Mouse (Mus musculus) forebrain, embryonic 10.5 days (tissue): ENCODE data around the gene Fam49a. TPM values are rescaled to one million over a fixed set of nuclear protein-coding genes. Genes with fewer than 3 reads are reported as not detected.
A peak's percentile ranks its signal among the peaks of the same experiment; 100 is the strongest.

ENCODE experiments used
- DNase-seq: peaks from one replicate; pipeline ENCODE4 v3.0.0-alpha.2; 2017; ENCODE audit warnings: low spot score; ENCODE audit errors: extremely low spot score
- H3K27ac ChIP-seq: fragments of 300-500 bp; sonication (generic); 2 replicates; pipeline ENCODE4 v1.5.1; 2016; ENCODE audit warnings: mild to moderate bottlenecking
- H3K27me3 ChIP-seq: fragments of 300-500 bp; sonication (generic); 2 replicates; pipeline ENCODE4 v1.6.1; 2016; ENCODE audit warnings: mild to moderate bottlenecking; ENCODE audit not compliant: poor library complexity, severe bottlenecking
- H3K36me3 ChIP-seq: fragments of 300-500 bp; sonication (generic); replicated peaks from 2 replicates; pipeline ENCODE4 v1.6.1; 2016; ENCODE audit warnings: mild to moderate bottlenecking, moderate library complexity
- H3K4me1 ChIP-seq: fragments of 300-500 bp; sonication (generic); 2 replicates; pipeline ENCODE4 v1.6.1; 2016
- H3K4me3 ChIP-seq: fragments of 300-500 bp; sonication (generic); 2 replicates; pipeline ENCODE4 v1.5.1; 2016; ENCODE audit warnings: mild to moderate bottlenecking, moderate library complexity
- H3K9me3 ChIP-seq: fragments of 300-500 bp; sonication (generic); 2 replicates; pipeline ENCODE4 v1.6.1; 2016; ENCODE audit warnings: mild to moderate bottlenecking, moderate library complexity
- WGBS: fragments of 180-500 bp; shearing (Covaris S2); methylation state at CpG from one replicate; pipeline ENCODE4 v1.1.7; 2016; 5-methylcytosine and 5-hydroxymethylcytosine counted together
- polyA plus RNA-seq: library from polyadenylated mRNA; unstranded; fragments of >200 nt; fragmentation: Nextera tagmentation; extraction: Ambion mirVana; gene quantifications from 2 replicates; pipeline ENCODE4 v1.2.1, GENCODE M21; 2016

The Fam49a gene
- polyA plus RNA-seq, 1 experiment from 2014 or later: 5.3 TPM

GRCm38 (mm10) chr12:12277741-12278463 is 16.0 kb downstream of the Fam49a start:
- Histone ChIP-seq H3K4me1 (peaks cover 4% of the 10 kb centered on the region), H3K27me3 (no peaks in the 10 kb centered on the region), H3K27ac (no peak overlapping the region), H3K9me3 (no peaks in the 10 kb centered on the region), H3K4me3 (no peak overlapping the region), H3K36me3 (no peaks in the 10 kb centered on the region)
- 75% methylated on average over 4 of the region's 4 CpGs for WGBS
- no peak for DNase-seq

- Histone ChIP-seq H3K4me1 (peaks cover 4% of the 10 kb centered on the region), H3K27ac (no peak overlapping the region), H3K4me3 (no peak overlapping the region), H3K9me3 (no peaks in the 10 kb centered on the region), H3K27me3 (no peaks in the 10 kb centered on the region), H3K36me3 (no peaks in the 10 kb centered on the region)
- DNase-seq: no peak
- 80% methylated on average over 7 of the region's 7 CpGs for WGBS
Measured at GRCm38 (mm10) chr12:12278464-12278872, 16.5 kb downstream of the Fam49a start.

GRCm38 (mm10) chr12:12283702-12284288 is 21.9 kb downstream of the Fam49a start:
- no peaks in the 10 kb centered on the region for H3K27me3 ChIP-seq
- DNase-seq: no peak
- 93% methylated on average over 10 of the region's 10 CpGs for WGBS

GRCm38 (mm10) chr12:12284521-12284920 is 22.6 kb downstream of the Fam49a start:
- H3K9me3 ChIP-seq: no peaks in the 10 kb centered on the region
- no peak overlapping the region for H3K27ac ChIP-seq
- no peaks in the 10 kb centered on the region for H3K36me3 ChIP-seq
- H3K4me3 ChIP-seq: no peak overlapping the region
- no peaks in the 10 kb centered on the region for H3K27me3 ChIP-seq
- 93% methylated on average over 6 of the region's 6 CpGs for WGBS
- peaks cover 17% of the 10 kb centered on the region for H3K4me1 ChIP-seq
- no peak for DNase-seq

More at GRCm38 (mm10) chr12:12283702-12284288, 21.9 kb downstream of the Fam49a start:
- Histone ChIP-seq H3K4me1 (peaks cover 17% of the 10 kb centered on the region), H3K9me3 (no peaks in the 10 kb centered on the region), H3K27ac (no peak overlapping the region), H3K36me3 (no peaks in the 10 kb centered on the region), H3K4me3 (no peak overlapping the region)

GRCm38 (mm10) chr12:12287131-12287786 is 25.3 kb downstream of the Fam49a start:
- DNase-seq: no peak
- Histone ChIP-seq H3K36me3 (no peaks in the 10 kb centered on the region), H3K4me3 (no peak overlapping the region), H3K9me3 (no peaks in the 10 kb centered on the region), H3K4me1 (peaks cover 21% of the 10 kb centered on the region), H3K27me3 (no peaks in the 10 kb centered on the region), H3K27ac (peak overlapping the region; percentile 48; the same call in 1 of the 2 replicates)
- WGBS: 68% methylated on average over 9 of the region's 9 CpGs

GRCm38 (mm10) chr12:12287787-12288132 is 25.8 kb downstream of the Fam49a start:
- Histone ChIP-seq H3K27ac (no peak overlapping the region), H3K36me3 (no peaks in the 10 kb centered on the region), H3K4me1 (peaks cover 22% of the 10 kb centered on the region), H3K9me3 (no peaks in the 10 kb centered on the region), H3K27me3 (no peaks in the 10 kb centered on the region), H3K4me3 (no peak overlapping the region)
- DNase-seq: no peak
- 89% methylated on average over 6 of the region's 6 CpGs for WGBS

GRCm38 (mm10) chr12:12288586-12288985 is 26.6 kb downstream of the Fam49a start:
- DNase-seq: no peak
- Histone ChIP-seq H3K27ac (no peak overlapping the region), H3K4me1 (peaks cover 22% of the 10 kb centered on the region), H3K9me3 (no peaks in the 10 kb centered on the region), H3K36me3 (no peaks in the 10 kb centered on the region), H3K4me3 (no peak overlapping the region), H3K27me3 (no peaks in the 10 kb centered on the region)
- WGBS: 100% methylated on average over 1 of the region's 1 CpGs

GRCm38 (mm10) chr12:12289636-12290035 is 27.7 kb downstream of the Fam49a start:
- H3K27ac ChIP-seq: no peak overlapping the region
- H3K27me3 ChIP-seq: no peaks in the 10 kb centered on the region
- no peaks in the 10 kb centered on the region for H3K36me3 ChIP-seq
- no peaks in the 10 kb centered on the region for H3K9me3 ChIP-seq
- WGBS: 79% methylated on average over 3 of the region's 3 CpGs
- peaks cover 22% of the 10 kb centered on the region for H3K4me1 ChIP-seq
- DNase-seq: no peak
- no peak overlapping the region for H3K4me3 ChIP-seq

GRCm38 (mm10) chr12:12292043-12292618 is 30.2 kb downstream of the Fam49a start:
- no peaks in the 10 kb centered on the region for H3K9me3 ChIP-seq
- no peak overlapping the region for H3K27ac ChIP-seq
- H3K4me3 ChIP-seq: no peak overlapping the region
- DNase-seq: no peak
- 53% methylated on average over 5 of the region's 5 CpGs for WGBS
- peaks cover 14% of the 10 kb centered on the region for H3K4me1 ChIP-seq
- H3K27me3 ChIP-seq: no peaks in the 10 kb centered on the region
- no peaks in the 10 kb centered on the region for H3K36me3 ChIP-seq

GRCm38 (mm10) chr12:12294380-12295171 is 32.6 kb downstream of the Fam49a start:
- Histone ChIP-seq H3K4me1 (peaks cover 6% of the 10 kb centered on the region), H3K9me3 (no peaks in the 10 kb centered on the region), H3K4me3 (no peak overlapping the region), H3K27me3 (no peaks in the 10 kb centered on the region), H3K36me3 (no peaks in the 10 kb centered on the region), H3K27ac (no peak overlapping the region)
- no peak for DNase-seq
- 92% methylated on average over 5 of the region's 5 CpGs for WGBS

- Histone ChIP-seq H3K27me3 (no peaks in the 10 kb centered on the region), H3K27ac (no peak overlapping the region), H3K9me3 (no peaks in the 10 kb centered on the region), H3K4me3 (no peak overlapping the region), H3K36me3 (no peaks in the 10 kb centered on the region), H3K4me1 (peaks cover 6% of the 10 kb centered on the region; the same call in 1 of the 2 replicates)
- 91% methylated on average over 7 of the region's 7 CpGs for WGBS
- no peak for DNase-seq
Measured at GRCm38 (mm10) chr12:12298451-12298850, 36.5 kb downstream of the Fam49a start.

- Histone ChIP-seq H3K4me1 (peaks cover 6% of the 10 kb centered on the region; the same call in 1 of the 2 replicates), H3K4me3 (no peak overlapping the region), H3K27ac (no peak overlapping the region), H3K27me3 (no peaks in the 10 kb centered on the region), H3K9me3 (no peaks in the 10 kb centered on the region), H3K36me3 (no peaks in the 10 kb centered on the region)
- DNase-seq: no peak
- WGBS: 85% methylated on average over 2 of the region's 2 CpGs
Measured at GRCm38 (mm10) chr12:12299303-12299702, 37.4 kb downstream of the Fam49a start.
